Mouse (Mus musculus) large intestine, adult 2 months (tissue): ENCODE measurements around the gene Fam169b. TPM values are rescaled to one million over a fixed set of nuclear protein-coding genes. Genes with fewer than 3 reads are reported as not detected.

Experiments
- DNase-seq: peaks from one replicate; pipeline ENCODE4 v3.0.0-alpha.2; 2012; ENCODE audit warnings: low read depth, low spot score
- WGBS: fragments of 180-500 bp; shearing (Covaris S2); methylation state at CpG from one replicate; pipeline ENCODE4 v1.1.7; 2018; 5-methylcytosine and 5-hydroxymethylcytosine counted together
- polyA plus RNA-seq: library from polyadenylated mRNA; depleted of rRNA; stranded (reverse); fragments of >200 nt; gene quantifications from 2 replicates; pipeline ENCODE4 v1.2.3, GENCODE M21; 2012; rRNA removed

Fam169b gene
- polyA plus RNA-seq = 1.5 and 2.9 TPM in 2 replicates

DNA sequence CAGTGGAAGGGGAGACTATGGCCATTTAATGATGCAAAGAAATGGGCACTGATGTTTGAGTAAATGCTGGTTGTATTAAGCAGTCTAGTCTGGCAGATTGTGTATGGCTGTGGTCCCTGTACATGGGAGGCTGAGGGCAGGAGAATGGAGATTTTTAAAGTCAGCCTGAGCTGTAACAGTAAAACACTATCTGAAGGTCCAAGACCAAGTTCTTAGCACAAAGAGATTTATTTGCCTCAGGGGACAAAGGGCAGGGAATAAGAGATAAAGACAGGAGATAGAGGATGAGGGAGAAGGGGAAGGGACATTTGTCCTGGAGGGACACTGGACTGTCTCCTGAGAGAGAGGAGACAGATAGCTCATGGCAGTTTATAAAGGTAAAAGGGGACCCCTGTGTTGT is at the start of gene Fam169b:
TSS of gene Fam169b (plus strand) at position 325 of the 400 bp plus-strand sequence.
- DNase-seq = no peak

DNA sequence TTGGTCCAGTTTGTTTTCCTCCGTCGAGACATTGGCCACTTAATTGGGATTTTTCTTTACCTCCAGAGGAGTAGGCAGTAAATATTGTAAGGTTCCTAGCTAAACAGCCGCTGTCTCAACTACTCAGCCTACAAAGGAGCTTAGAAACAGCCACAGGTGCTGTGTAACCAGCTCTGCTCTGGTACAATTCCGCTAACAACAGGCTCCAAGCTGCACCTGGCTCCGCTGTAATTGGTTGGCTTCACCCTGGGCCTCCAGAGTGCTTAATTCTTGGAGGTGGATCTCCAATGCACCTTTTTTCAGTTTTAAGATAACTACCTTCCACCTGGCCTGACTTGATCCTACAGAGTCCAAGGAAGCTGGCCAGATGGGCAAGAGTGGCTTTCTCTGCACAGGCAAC is 49.6 kb upstream of the Fam169b start:
- no peak for DNase-seq

DNA sequence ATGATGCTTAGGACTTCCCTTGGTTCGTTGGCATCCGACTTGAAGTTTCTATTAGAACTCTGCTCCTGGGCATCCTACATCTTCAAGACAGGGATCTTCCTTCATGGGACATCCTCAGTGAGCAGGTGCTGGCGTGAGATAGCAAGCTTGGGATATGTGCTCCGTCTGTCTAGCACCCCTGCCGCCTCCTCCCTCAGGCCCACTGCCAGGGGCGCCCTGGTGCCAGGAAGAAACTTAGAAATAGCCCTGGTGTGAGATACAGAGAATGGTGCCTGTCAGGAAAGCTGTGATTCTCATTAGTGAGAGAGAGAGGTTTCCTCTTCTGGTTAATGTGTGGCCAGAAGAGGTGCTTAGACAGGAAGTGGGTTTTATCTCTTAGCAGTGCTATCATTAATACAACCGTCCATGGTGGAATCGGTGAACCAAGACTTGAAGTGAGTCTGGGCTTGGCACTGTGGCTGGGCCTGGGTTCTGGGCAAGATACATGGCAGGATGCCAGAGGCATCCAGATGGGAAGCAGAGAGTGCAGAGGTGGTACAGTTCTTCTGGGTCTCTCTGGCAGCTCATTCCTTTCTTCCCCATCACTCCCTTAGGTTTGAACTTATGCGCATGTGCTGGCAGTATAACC is 48.1 kb upstream of the Fam169b start:
- WGBS = 88% methylated on average over 9 of the region's 9 CpGs
- DNase-seq = no peak

More for the DNA sequence above, 49.6 kb upstream of the Fam169b start:
- 84% methylated on average over 5 of the region's 5 CpGs for WGBS

DNA sequence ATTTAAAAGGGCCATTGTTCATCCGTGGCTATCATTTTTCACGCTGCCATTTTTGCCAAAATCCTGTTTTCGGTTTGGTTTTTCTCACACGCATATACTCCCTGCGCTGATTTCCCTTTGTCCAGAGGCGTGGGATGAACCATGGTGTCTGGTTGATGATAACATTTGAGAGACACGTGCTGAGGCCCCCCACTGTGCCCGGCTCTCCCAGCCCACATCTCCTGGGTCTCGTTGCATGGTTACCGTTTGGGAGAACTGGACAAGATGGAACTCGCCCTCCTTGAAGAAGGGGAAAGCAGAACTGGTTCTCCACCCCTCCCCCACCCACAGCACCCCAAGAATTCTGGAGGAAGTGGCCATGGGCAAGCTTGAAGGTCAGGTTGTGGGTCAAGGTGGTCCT is 46.6 kb upstream of the Fam169b start:
- DNase-seq = no peak
- 92% methylated on average over 11 of the region's 11 CpGs for WGBS

DNA sequence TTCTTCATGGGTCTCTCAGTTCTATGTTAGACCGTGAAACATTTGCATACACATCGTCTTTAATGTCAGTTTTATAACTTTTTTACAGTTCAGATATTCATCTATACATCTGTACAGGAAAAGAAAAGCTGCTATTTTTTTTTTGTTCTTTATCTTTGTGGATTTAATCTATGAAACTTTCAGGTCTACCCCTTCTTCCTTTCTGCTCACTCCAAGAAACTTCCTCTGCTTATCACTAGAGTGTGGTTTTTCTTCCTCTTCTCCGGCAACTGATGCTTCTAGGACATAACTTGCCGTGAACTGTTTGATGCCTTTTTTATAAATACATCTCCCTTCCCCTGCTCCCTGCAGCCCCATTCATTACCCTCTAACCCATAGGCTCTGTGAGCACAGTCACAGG is 46.0 kb upstream of the Fam169b start:
- 87% methylated on average over 4 of the region's 4 CpGs for WGBS
- DNase-seq = no peak

DNA sequence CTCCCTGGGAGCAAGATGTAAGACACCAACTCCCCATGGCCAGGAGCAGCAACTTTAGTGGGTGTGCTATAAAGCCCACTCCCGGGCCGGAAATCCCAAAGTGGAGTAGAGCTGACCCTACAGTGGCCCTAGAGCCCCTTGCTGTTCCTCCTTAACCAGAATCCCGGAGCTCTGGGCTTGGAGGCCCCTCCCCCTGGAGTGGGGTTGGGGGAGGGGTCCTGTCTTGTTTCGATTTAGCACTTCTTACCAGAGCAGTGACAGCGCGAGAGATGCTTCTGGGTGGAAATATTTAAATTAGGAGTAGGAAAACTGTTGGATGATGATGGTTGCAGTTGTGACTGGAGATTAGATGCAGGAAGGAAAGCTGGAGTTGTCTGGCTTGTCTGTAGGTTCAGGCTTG is 45.1 kb upstream of the Fam169b start:
- no peak for DNase-seq
- 83% methylated on average over 6 of the region's 6 CpGs for WGBS

DNA sequence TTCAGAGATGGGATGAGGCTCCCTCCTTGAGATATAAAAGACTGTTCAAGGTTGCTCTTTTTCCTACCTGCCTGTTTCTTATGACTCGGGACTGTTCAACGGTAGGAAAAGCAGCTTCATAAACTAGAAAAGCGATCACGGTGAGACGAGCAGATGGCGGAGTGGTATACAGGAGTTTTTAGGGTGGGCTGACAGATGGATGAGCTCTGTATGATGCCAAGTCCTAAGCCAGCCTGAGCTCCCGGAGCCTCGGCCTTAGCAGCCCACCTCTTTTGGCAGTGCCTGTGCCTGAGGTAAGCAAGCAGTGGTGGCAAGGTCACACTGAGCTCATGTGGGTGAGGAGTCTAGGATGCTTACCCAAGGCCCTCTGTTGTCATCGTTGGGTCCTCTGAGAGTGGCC is 42.8 kb upstream of the Fam169b start:
- no peak for DNase-seq
- WGBS = 91% methylated on average over 9 of the region's 9 CpGs

DNA sequence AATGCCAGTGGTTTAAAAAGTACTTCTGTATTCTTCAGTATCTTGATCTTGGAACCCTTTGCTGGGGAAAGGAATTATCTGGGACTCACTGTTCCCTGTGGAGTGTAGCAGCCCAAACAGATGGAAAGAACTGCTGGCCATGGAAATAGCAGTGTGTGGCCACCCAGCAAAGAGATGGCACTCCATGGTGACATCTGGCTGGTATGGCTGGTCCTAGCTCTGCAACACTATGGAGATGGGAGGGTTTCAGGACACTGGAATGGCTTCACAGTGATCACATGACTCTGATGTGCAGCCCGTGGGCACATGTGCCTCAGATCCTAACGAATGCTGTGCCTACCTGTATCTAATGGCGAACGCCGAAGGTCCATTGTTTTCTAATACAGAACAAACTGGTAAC is 41.1 kb upstream of the Fam169b start:
- WGBS = 88% methylated on average over 5 of the region's 5 CpGs
- no peak for DNase-seq

DNA sequence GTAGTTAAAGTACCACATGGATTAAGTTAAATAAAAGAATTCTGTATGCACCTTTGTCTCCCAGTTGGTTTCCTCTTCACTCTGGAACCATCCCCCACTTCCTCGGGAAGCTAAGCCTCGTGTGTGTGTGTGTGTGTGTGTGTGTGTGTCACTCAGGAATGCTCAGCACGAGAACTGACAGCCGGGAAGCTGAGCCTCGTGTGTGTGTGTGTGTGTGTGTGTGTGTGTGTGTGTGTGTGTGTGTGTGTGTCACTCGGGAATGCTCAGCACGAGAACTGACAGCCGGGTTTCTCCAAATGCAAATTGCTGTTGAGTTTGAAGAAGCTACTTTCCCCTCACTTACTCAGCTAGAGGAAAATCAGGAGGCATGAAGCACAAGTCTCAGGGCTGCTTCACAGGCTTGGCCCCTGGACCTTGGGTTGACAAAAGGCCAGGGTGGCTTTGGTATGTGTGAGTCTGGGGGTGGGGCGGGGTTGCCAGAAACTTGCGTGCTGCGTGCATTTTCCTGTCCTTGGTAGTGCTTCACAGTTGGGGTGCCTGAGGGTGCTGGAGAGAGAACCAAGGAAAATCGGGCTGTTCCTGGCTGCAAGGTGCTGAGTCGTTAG is 39.9 kb upstream of the Fam169b start:
- 37% methylated on average over 13 of the region's 13 CpGs for WGBS
- no peak for DNase-seq

DNA sequence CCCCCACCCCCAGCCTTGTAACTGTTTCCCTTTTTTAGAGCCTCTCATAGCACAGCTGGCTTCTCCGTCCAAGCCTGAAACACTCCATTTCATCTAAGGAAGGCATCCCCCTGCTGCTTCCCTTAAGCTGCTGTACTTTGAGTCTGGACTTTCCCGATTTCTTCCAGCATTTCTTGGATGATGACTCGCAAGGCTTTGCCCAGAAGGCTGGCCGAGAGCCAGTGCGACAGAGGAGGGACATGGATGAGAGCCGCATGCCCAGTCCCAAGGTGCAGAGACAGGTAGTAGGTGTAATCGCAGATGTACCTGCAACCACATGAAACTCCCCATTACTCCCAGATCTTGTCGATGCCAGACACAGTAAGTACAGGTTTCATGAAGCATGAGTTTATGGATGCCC is 36.8 kb upstream of the Fam169b start:
- 86% methylated on average over 8 of the region's 8 CpGs for WGBS
- no peak for DNase-seq

DNA sequence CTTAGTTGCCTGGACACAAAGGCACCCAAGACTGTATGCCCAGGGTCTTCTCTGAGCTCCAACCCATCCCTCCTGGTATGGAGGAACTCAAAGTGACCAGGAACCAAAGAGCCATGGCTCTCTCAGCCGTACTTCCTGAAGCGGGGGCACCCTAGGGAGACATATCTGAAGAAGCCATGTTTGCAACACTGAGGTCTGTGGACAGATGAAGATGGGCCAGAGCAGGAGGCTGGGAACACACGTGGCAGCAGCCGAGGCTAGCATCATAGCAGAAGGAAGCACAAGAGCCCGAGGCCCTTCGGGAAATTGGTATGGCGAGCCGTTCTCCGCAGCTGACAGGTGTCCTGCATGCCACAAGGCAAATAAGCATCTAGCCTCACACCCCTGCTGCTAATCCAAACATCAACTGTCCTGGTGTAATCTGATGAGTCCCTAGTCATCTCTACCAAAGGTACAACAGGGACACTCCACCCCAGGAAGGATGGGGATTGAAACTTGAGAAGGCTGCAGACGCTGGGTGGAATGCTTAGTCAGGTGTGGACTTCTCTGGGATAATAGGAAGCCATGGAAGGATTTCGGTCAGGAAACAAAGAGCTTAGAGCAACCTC is 34.3 kb upstream of the Fam169b start:
- 67% methylated on average over 11 of the region's 11 CpGs for whole genome bisulfite sequencing

DNA sequence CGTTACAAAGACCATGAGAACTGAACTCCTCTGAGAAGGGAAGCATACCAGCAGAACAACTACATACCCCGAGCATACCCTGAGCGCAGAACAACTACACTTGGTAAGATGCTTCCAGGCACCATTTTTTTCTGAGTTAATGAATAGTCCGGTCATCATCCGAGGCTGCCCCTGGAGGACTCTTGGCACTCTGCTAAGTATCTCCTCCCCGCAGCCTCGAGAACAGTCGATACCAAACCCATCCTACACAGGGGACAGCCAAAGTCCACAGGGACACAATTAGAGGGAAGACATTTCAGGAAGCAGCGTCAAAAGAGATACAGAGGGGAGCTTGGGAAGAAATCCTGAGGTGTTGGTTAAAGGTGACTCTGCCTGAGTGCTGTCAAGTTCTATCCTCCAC is 32.4 kb upstream of the Fam169b start:
- DNase-seq = no peak
- 63% methylated on average over 9 of the region's 9 CpGs for WGBS

More for the DNA sequence above, 34.3 kb upstream of the Fam169b start:
- no peak for DNase-seq

DNA sequence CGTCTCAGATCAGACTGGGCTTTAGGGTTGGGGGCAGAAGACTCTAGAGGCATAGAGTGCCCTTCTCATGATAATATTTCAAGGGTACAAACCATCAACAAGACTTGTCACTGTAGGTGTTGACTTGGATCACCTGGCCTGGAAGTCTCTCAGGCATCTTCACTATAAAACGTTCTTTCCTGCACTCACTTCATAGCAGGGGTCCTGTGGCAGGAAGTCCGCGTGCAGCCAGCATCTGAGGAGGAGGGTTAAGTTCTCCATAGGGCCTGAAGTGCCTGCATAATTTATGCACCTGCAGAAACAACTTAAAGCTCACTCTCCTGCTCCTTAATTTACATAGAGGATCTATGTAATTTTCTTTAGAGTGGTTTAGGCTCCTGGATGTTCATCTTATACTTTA is 28.0 kb upstream of the Fam169b start:
- no peak for DNase-seq
- WGBS = 52% methylated on average over 4 of the region's 4 CpGs

DNA sequence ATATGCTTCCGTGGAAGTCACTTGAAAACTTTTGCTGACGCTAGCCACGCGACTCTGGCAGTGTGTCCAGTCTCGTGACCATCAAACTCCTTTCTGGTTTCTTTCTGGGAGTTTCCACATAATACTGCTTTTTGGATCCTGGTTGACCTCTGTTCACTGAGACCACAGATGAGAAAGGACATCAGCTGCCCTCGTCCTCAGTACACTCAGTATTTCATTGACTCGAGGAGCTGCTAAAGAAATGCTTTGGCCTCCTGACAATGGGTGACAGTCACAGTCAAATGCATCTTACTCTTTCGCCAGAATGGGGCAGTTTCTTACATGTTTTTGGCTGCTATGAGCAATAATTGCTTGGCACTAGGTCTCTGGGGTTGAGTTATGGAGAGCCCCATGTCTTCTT is 27.4 kb upstream of the Fam169b start:
- no peak for DNase-seq
- 83% methylated on average over 8 of the region's 8 CpGs for WGBS

DNA sequence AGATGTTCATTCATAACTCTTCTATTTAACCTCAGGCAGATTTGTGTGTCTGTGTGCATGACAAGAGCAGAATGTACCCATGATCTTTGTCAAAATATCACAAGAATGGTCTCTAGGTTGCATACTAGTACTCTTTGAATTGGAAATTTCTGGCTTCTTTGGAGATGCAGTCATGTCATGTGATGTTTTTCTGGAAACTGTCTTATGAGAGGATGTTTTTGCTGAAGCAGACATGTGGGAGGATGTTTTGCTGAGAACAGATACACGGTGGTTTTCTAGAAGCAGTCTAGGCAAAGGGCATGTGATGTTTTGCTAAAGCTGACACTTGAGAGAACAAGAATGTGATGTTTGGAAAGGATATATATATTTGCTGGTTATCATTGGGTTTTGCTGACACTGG is 23.2 kb upstream of the Fam169b start:
- WGBS = 59% methylated on average over 1 of the region's 1 CpGs
- no peak for DNase-seq

DNA sequence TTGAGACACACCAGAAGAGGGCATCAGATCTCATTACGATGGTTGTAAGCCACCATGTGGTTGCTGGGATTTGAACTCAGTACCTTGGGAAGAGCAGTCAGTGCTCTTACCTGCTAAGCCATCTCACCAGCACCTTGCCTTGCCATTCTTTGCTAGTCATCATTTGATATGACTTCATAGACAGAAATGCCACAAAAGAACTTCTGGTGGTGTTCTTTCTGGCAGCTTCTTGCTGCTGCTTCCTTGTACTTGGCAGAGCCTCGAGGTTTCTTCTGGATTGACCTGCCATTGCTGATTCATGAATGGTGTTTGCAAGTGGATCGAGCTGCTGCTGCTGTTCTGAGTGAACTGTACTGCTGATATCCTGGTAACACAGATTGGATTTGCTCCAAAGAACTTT is 22.7 kb upstream of the Fam169b start:
- DNase-seq = no peak
- 86% methylated on average over 3 of the region's 3 CpGs for WGBS

DNA sequence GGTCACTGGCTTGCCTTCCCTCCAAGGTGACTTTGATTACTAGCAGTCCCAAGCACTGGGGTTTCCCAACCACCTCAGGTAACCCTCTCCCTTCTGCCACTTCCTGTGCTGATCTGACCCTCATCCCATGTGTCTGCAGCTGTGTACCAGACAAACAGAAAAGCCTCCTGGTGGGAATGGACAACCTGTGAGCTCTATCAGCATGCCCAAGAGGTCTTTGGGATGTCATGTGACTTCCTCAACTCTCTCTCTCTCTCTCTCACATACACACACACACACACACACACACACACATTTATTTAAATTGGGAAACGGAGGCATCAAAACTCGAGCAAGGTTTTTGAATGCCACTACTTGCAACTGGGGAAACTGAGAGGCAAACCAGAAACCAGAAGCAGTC is 15.9 kb upstream of the Fam169b start:
- WGBS = 62% methylated on average over 2 of the region's 2 CpGs
- no peak for DNase-seq

DNA sequence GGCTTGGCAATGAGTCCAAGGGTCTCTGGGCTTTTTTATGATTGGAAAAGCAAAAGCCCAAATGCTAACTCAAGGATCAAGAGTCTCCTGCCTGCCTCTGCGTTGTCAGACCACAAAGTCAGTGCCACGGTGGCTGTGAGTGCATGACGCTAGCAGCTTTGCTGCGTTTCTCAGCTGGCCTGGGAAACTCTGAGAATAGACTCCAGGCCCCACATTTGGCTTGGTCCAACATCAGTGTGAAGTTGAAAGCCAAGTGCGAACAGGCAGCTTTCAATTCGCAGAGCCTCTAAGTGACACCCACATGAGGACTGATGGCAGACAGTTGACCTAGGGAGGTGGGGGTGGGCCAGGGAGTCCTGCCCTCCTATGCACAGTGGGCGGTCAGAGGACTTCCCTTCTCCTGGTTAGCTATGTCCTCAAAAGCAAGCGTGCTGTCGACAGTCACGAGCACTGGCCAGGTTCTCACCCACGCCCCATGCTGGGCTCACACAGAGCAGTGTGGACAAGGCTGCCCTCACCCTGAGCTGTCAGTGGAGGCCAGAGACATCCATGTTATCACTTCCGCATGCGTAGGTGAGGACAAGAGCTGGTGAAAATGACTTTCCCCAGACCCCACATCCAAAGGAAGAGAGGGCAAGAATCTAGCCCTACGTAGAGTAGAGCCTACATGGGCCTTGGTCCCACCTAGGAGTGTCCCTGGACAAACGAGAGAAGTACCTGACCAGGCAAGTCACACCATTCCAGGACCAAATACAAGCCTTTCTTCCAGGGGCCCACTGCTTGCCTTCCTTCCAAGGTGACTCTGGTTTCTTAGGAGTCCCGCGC is 15.1 kb upstream of the Fam169b start:
- 78% methylated on average over 17 of the region's 17 CpGs for WGBS
- DNase-seq = no peak

DNA sequence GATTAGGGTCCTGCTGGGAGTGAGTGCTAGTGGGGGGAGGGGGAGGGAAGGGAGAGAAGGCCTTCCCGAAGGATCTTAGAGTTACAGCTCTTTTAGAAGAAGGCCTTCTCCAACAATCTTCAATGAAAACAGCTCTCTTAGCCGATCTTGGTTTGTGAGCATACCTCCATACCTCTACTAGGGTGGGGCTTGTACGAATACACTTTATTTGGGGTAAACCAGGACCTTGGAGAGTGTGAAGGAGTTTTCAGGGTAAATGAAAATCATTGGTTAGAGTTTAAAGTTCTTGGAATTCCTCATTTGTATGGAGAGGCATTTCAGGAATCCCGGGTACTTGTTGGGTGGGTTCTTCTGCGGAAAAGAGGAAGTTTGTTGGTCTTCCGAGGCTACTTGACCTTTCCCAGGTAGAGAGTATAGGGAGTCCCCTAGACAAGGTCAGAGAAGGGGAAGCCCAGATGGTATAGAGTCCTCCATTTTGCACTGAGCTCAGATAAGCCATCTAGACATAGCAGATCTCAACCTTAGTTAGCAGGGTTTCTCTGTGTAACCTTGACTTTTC is 14.0 kb upstream of the Fam169b start:
- no peak for DNase-seq
- 56% methylated on average over 6 of the region's 6 CpGs for WGBS

DNA sequence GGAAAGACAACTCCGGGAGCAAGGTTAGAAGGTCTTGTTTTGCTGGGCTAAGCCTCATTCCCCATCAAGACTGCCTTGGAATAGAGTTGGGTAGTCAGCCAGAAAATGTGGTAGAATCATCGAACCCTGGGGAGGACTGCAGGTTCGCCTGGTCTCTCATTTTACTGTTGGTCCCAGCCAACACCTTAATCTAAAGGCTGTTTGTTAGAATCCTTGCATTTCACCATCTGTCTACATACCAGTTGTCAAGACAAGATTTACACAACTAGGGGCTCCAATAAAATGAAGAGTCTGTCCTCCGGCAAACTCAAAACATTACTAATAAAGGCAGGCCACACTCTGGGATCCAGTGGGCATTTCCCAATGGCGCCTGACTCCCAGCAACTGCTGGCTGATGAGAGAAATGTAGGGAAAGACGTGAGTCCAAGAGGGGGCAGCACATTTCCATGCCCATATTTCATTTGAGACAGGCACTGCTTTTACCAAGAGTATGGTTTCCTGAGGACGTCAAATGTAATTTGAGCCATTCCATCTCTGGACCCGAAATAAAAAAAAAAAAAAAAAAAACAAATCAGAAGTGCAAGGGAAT is 10.9 kb upstream of the Fam169b start:
- no peak for DNase-seq
- 46% methylated on average over 8 of the region's 8 CpGs for WGBS
